In genomic region chr7:141564561-141564960, GRCm38 (mm10) we compare ENCODE assay signal across 11 mouse cellular contexts. TPM values are rescaled to one million over a fixed set of nuclear protein-coding genes. Genes with fewer than 3 reads are reported as not detected.
DNase-seq lines count a peak whose midpoint lies in the region; ATAC-seq lines count a peak whose summit lies in the region.
"Had no signal": no experiment of that assay in that cellular context is flagged by ENCODE, and none has a peak within 500 bp of the region (broad histone marks: within the 10 kb centered on the region; RNA-seq: fewer than 3 reads in every experiment).

No protein-coding gene starts in this region.

- no peaks in the 10 kb centered on the region for H3K9me3 ChIP-seq in heart, embryonic 15.5 days (replicated peaks)
- H3K9me3 ChIP-seq in intestine, embryonic 16.5 days (ENCODE audit: control insufficient read depth, low read length) = no peaks in the 10 kb centered on the region

- H3K27me3 ChIP-seq in heart, embryonic 15.5 days = no peaks in the 10 kb centered on the region
- no peaks in the 10 kb centered on the region for H3K27me3 ChIP-seq in intestine, embryonic 16.5 days (replicated peaks; ENCODE audit: control insufficient read depth, insufficient read depth, low read length)

- no peak overlapping the region for H3K4me3 ChIP-seq in heart, embryonic 15.5 days
- H3K4me3 ChIP-seq in intestine, embryonic 16.5 days (ENCODE audit: low read length) = no peak overlapping the region

- H3K9ac ChIP-seq in heart, embryonic 15.5 days = no peak overlapping the region
- H3K9ac ChIP-seq in intestine, embryonic 16.5 days (ENCODE audit: low read depth, low read length) = peak overlapping the region; percentile 35; the same call in 1 of the 2 replicates

- no peaks in the 10 kb centered on the region for H3K36me3 ChIP-seq in heart, embryonic 15.5 days
- H3K36me3 ChIP-seq in intestine, embryonic 16.5 days (ENCODE audit: control insufficient read depth, insufficient read depth, low read length) = no peaks in the 10 kb centered on the region

- WGBS in heart, embryonic 15.5 days = 62% methylated on average over 7 of the region's 7 CpGs
- WGBS in intestine, embryonic 16.5 days = 60% methylated on average over 7 of the region's 7 CpGs

- ATAC-seq in heart, embryonic 15.5 days (replicated peaks; ENCODE audit: insufficient number of reproducible peaks, insufficient read depth, low FRiP score, low read depth) = no peak
- ATAC-seq in intestine, embryonic 16.5 days = no peak

- peak overlapping the region; percentile 24; the same call in 1 of the 2 replicates for H3K27ac ChIP-seq in heart, embryonic 15.5 days
- no peak overlapping the region for H3K27ac ChIP-seq in intestine, embryonic 16.5 days (ENCODE audit: low read length)

- DNase-seq in heart, adult 18-20 months = no peak
- peak; percentile 15 for DNase-seq in urinary bladder, postnatal 14 days (ENCODE audit: low spot score)
- DNase-seq in urinary bladder, adult 18-20 months (ENCODE audit: low spot score in 2 of 2) = no peak
- DNase-seq in spleen, postnatal 14 days (ENCODE audit: low spot score in 2 of 2) = no peak
- DNase-seq in frontal cortex, postnatal 36 days (ENCODE audit: low spot score in 2 of 2) = no peak
- DNase-seq: cerebellum, postnatal 36 days; kidney, postnatal 36 days; retina, postnatal 1 day; thymus, postnatal 25 days had no signal

- peaks cover 28% of the 10 kb centered on the region for H3K4me1 ChIP-seq in heart, embryonic 15.5 days (replicated peaks)
- peaks cover 27% of the 10 kb centered on the region for H3K4me1 ChIP-seq in intestine, embryonic 16.5 days (ENCODE audit: control insufficient read depth, insufficient read depth, low read length)

- H3K4me2 ChIP-seq in heart, embryonic 15.5 days = peak overlapping the region; percentile 6; the same call in 1 of the 2 replicates
- no peak overlapping the region for H3K4me2 ChIP-seq in intestine, embryonic 16.5 days (ENCODE audit: low read depth, low read length)

RNA-seq across cellular contexts. Expression of gene Ap2a2, which starts 2.6 kb away (rescaled TPM):
- 43.6 and 59.0 TPM in 2 replicates for polyA plus RNA-seq in heart, embryonic 15.5 days (2015; fragmentation: Nextera tagmentation; extraction: Ambion mirVana)
- 10 to 100 TPM; 60.7 to 60.8 TPM for total RNA-seq in heart, adult 18-20 months (2021)
- 89.4 and 103 TPM in 2 replicates for polyA plus RNA-seq in intestine, embryonic 16.5 days (2015; fragmentation: Nextera tagmentation; extraction: Ambion mirVana)

RNA-seq across cellular contexts. Expression of gene Chid1, which starts 24.9 kb away (rescaled TPM):
- polyA plus RNA-seq in heart, embryonic 15.5 days (2015; fragmentation: Nextera tagmentation; extraction: Ambion mirVana) = 27.2 and 38.7 TPM in 2 replicates
- 10 to 100 TPM; 48.2 to 50.9 TPM for total RNA-seq in heart, adult 18-20 months (2021)
- 69.8 and 76.5 TPM in 2 replicates for polyA plus RNA-seq in intestine, embryonic 16.5 days (2015; fragmentation: Nextera tagmentation; extraction: Ambion mirVana)
